Mouse (Mus musculus): ENCODE results near the gene Pi4kb. TPM values are rescaled to one million over a fixed set of nuclear protein-coding genes. Genes with fewer than 3 reads are reported as not detected.

The Pi4kb gene
- polyA plus RNA-seq, 1 experiment: 30.2 TPM

- H3K36me3 ChIP-seq (ENCODE audit: control insufficient read depth, insufficient read depth, low read length): peaks cover 3% of the 10 kb centered on the region; the same call in 1 of the 2 replicates
- WGBS: 23% methylated on average over 3 of the region's 3 CpGs
- TF ChIP-seq POLR2A (IDR thresholded peaks at IDR 0.05; ENCODE audit: low read depth, low read length) (no peak), CTCF (IDR thresholded peaks at IDR 0.05; ENCODE audit: extremely low read depth, insufficient read depth, insufficient read length, insufficient replicate concordance) (no peak)
- H3K27me3 ChIP-seq (ENCODE audit: control insufficient read depth, insufficient read depth, low read length): no peaks in the 10 kb centered on the region
- H3K27ac ChIP-seq (ENCODE audit: insufficient read depth, low read length): no peak overlapping the region
- H3K4me1 ChIP-seq (ENCODE audit: control insufficient read depth, insufficient read depth, insufficient read length): peaks cover 4% of the 10 kb centered on the region; the same call in 1 of the 2 replicates
- H3K4me3 ChIP-seq (ENCODE audit: extremely low read depth, insufficient read depth, insufficient read length): peak overlapping the region; percentile 75
- DNase-seq (ENCODE audit: low read depth in 1 of 2, low spot score in 2 of 2): no peak
These were observed 67.1 kb downstream of the Pi4kb start for GRCm38 (mm10) chr3:95041625-95042024.

GRCm38 (mm10) chr3:95042166-95042837 lies 67.8 kb downstream of the Pi4kb start, which contains the start of gene Psmd4:
TSS of gene Psmd4 (minus strand) at chr3:95042614.
- H3K4me1 ChIP-seq (ENCODE audit: control insufficient read depth, insufficient read depth, insufficient read length): peaks cover 4% of the 10 kb centered on the region; the same call in 1 of the 2 replicates
- no peak for TF ChIP-seq CTCF (IDR thresholded peaks at IDR 0.05; ENCODE audit: extremely low read depth, insufficient read depth, insufficient read length, insufficient replicate concordance)
- peak; percentile 76 for TF ChIP-seq POLR2A (IDR thresholded peaks at IDR 0.05; ENCODE audit: low read depth, low read length)
- H3K27me3 ChIP-seq (ENCODE audit: control insufficient read depth, insufficient read depth, low read length): no peaks in the 10 kb centered on the region
- DNase-seq (ENCODE audit: low read depth in 1 of 2, low spot score in 2 of 2): peak; percentile 92 to 97
- H3K27ac ChIP-seq (ENCODE audit: insufficient read depth, low read length): peak within 1 kb of the TSS; percentile 76
- under 1% methylated on average over 36 of the region's 36 CpGs for WGBS
- peak within 1 kb of the TSS; percentile 75 for H3K4me3 ChIP-seq (ENCODE audit: extremely low read depth, insufficient read depth, insufficient read length)
- 0 out of 2 replicates have a peak, but pooled peaks cover 3% of the 10 kb centered on the region for H3K36me3 ChIP-seq (ENCODE audit: control insufficient read depth, insufficient read depth, low read length)

- Histone ChIP-seq H3K27me3 (ENCODE audit: control insufficient read depth, insufficient read depth, low read length) (no peaks in the 10 kb centered on the region), H3K4me3 (ENCODE audit: extremely low read depth, insufficient read depth, insufficient read length) (peak overlapping the region; percentile 37), H3K4me1 (ENCODE audit: control insufficient read depth, insufficient read depth, insufficient read length) (peaks cover 4% of the 10 kb centered on the region; the same call in 1 of the 2 replicates), H3K36me3 (ENCODE audit: control insufficient read depth, insufficient read depth, low read length) (0 out of 2 replicates have a peak, but pooled peaks cover 2% of the 10 kb centered on the region), H3K27ac (ENCODE audit: insufficient read depth, low read length) (peak overlapping the region; percentile 76)
- DNase-seq (ENCODE audit: low read depth in 1 of 2, low spot score in 2 of 2): peak in 1 of 2 experiments; percentile 27
- TF ChIP-seq POLR2A (IDR thresholded peaks at IDR 0.05; ENCODE audit: low read depth, low read length) (no peak), CTCF (IDR thresholded peaks at IDR 0.05; ENCODE audit: extremely low read depth, insufficient read depth, insufficient read length, insufficient replicate concordance) (no peak)
- WGBS: 1% methylated on average over 7 of the region's 7 CpGs
These were observed 68.3 kb downstream of the Pi4kb start for GRCm38 (mm10) chr3:95042838-95043229.

- 57% methylated on average over 6 of the region's 6 CpGs for WGBS
- Histone ChIP-seq H3K27me3 (ENCODE audit: control insufficient read depth, insufficient read depth, low read length) (no peaks in the 10 kb centered on the region), H3K4me3 (ENCODE audit: extremely low read depth, insufficient read depth, insufficient read length) (no peak overlapping the region), H3K4me1 (ENCODE audit: control insufficient read depth, insufficient read depth, insufficient read length) (peaks cover 4% of the 10 kb centered on the region; the same call in 1 of the 2 replicates), H3K36me3 (ENCODE audit: control insufficient read depth, insufficient read depth, low read length) (no peaks in the 10 kb centered on the region), H3K27ac (ENCODE audit: insufficient read depth, low read length) (0 out of 2 replicates have a peak overlapping the region, but pooled peaks have one; percentile 21)
- TF ChIP-seq POLR2A (IDR thresholded peaks at IDR 0.05; ENCODE audit: low read depth, low read length): no peak
- no peak for TF ChIP-seq CTCF (IDR thresholded peaks at IDR 0.05; ENCODE audit: extremely low read depth, insufficient read depth, insufficient read length, insufficient replicate concordance)
- DNase-seq (ENCODE audit: low read depth in 1 of 2, low spot score in 2 of 2): no peak
These were observed 68.7 kb downstream of the Pi4kb start for GRCm38 (mm10) chr3:95043251-95043650.

- Histone ChIP-seq H3K27me3 (ENCODE audit: control insufficient read depth, insufficient read depth, low read length) (0 out of 2 replicates have a peak, but pooled peaks cover 2% of the 10 kb centered on the region), H3K4me1 (ENCODE audit: control insufficient read depth, insufficient read depth, insufficient read length) (peaks cover 3% of the 10 kb centered on the region; the same call in 1 of the 2 replicates), H3K27ac (ENCODE audit: insufficient read depth, low read length) (no peak overlapping the region), H3K4me3 (ENCODE audit: extremely low read depth, insufficient read depth, insufficient read length) (no peak overlapping the region), H3K36me3 (ENCODE audit: control insufficient read depth, insufficient read depth, low read length) (no peaks in the 10 kb centered on the region)
- TF ChIP-seq CTCF (IDR thresholded peaks at IDR 0.05; ENCODE audit: extremely low read depth, insufficient read depth, insufficient read length, insufficient replicate concordance) (no peak), POLR2A (IDR thresholded peaks at IDR 0.05; ENCODE audit: low read depth, low read length) (no peak)
- WGBS: 77% methylated on average over 11 of the region's 11 CpGs
- no peak for DNase-seq (ENCODE audit: low read depth in 1 of 2, low spot score in 2 of 2)
These were observed 72.0 kb downstream of the Pi4kb start for GRCm38 (mm10) chr3:95046462-95047057.

- no peaks in the 10 kb centered on the region for H3K4me1 ChIP-seq (ENCODE audit: control insufficient read depth, insufficient read depth, insufficient read length)
- H3K27ac ChIP-seq (ENCODE audit: insufficient read depth, low read length): no peak overlapping the region; the same call in 1 of the 2 replicates
- TF ChIP-seq CTCF (IDR thresholded peaks at IDR 0.05; ENCODE audit: extremely low read depth, insufficient read depth, insufficient read length, insufficient replicate concordance): no peak
- no peak for TF ChIP-seq POLR2A (IDR thresholded peaks at IDR 0.05; ENCODE audit: low read depth, low read length)
- no peak overlapping the region for H3K4me3 ChIP-seq (ENCODE audit: extremely low read depth, insufficient read depth, insufficient read length)
- 0 out of 2 replicates have a peak, but pooled peaks cover 2% of the 10 kb centered on the region for H3K27me3 ChIP-seq (ENCODE audit: control insufficient read depth, insufficient read depth, low read length)
- 67% methylated on average over 3 of the region's 3 CpGs for WGBS
- no peak for DNase-seq (ENCODE audit: low read depth in 1 of 2, low spot score in 2 of 2)
- H3K36me3 ChIP-seq (ENCODE audit: control insufficient read depth, insufficient read depth, low read length): no peaks in the 10 kb centered on the region
These were observed 73.4 kb downstream of the Pi4kb start for GRCm38 (mm10) chr3:95047914-95048313.

Measured in spleen, adult 2 months (tissue).